Mouse (Mus musculus): ENCODE measurements around the gene Pla1a. TPM values are rescaled to one million over a fixed set of nuclear protein-coding genes. Genes with fewer than 3 reads are reported as not detected.

Pla1a gene
- polyA plus RNA-seq, 1 experiment = not detected

GRCm38 (mm10) chr16:38363256-38363595 is 69.7 kb downstream of the Pla1a start:
- no peak for TF ChIP-seq FLI1 (IDR thresholded peaks at IDR 0.05; ENCODE audit: low read length)
- no peak for TF ChIP-seq GATA1 (IDR thresholded peaks at IDR 0.05; ENCODE audit: borderline replicate concordance, low read length)
- no peaks in the 10 kb centered on the region for H3K27me3 ChIP-seq (replicated peaks)
- H3K9me3 ChIP-seq = no peaks in the 10 kb centered on the region
- peaks cover 73% of the 10 kb centered on the region for H3K4me1 ChIP-seq
- peaks cover 50% of the 10 kb centered on the region for H3K36me3 ChIP-seq (replicated peaks; ENCODE audit: low read length)
- no peak overlapping the region for H3K4me3 ChIP-seq (replicated peaks)

DNA sequence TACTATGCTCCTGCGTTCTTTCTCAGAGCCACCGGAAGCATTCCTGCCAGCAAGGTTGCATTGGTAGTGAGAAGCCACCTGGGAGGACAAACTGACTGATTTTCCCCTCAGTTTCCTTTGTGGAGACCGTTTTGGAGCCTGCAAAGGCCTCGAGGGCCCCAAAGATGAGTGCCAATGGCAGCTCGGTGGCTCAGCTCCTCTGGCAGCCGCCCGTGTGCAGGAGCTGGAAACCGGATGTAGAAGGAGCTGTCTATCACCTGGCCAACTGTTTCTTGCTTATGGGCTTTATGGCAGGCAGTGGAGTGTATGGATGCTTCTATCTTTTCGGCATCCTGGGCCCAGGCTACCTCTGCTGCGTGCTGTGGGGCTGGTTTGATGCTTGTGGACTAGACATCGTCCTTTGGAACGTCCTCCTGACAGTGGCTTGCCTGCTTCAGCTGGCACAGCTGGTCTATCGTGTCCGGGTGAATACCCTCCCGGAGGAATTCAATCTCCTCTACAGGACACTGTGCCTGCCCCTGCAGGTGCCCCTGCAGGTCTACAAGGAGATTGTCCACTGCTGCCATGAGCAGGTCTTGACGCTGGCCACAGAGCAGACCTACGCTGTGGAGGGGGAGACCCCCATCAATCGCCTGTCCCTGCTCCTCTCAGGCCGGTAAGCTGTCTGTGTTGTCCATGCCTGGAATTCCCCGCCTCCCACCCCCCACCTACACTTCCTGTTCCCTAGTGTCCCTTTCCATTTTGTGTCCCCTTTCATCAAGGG is 70.3 kb downstream of the Pla1a start:
- H3K4me1 ChIP-seq = peaks cover 78% of the 10 kb centered on the region
- H3K9me3 ChIP-seq = no peaks in the 10 kb centered on the region
- peak overlapping the region; percentile 48 for H3K4me3 ChIP-seq (replicated peaks)
- no peak for TF ChIP-seq GATA1 (IDR thresholded peaks at IDR 0.05; ENCODE audit: borderline replicate concordance, low read length)
- no peak for TF ChIP-seq FLI1 (IDR thresholded peaks at IDR 0.05; ENCODE audit: low read length)
- H3K36me3 ChIP-seq (replicated peaks; ENCODE audit: low read length) = peaks cover 56% of the 10 kb centered on the region
- no peaks in the 10 kb centered on the region for H3K27me3 ChIP-seq (replicated peaks)

DNA sequence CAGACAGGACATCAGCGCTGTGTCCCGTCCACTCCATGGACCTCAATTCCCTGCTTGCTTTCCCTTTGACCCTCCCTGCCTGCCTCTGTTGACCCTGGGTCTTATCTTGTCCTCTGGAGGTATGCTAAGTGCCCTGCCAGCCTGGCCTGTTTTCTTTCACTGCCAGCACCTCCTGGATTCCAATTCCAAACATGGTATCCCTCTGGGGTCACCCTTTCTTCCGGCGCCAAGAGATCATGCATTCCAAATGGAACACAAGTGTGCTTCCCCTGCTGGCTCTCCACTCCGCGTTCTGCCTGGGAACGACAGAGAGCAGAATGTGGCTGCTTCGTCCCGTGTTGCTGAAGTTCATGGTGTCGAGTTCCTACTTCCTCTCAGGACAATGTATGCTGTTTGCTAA is 71.0 kb downstream of the Pla1a start, which contains the start of gene Popdc2:
Gene Popdc2 (plus strand): TSS at position 277 of the 400 bp plus-strand sequence.
- TF ChIP-seq FLI1 (IDR thresholded peaks at IDR 0.05; ENCODE audit: low read length) = no peak
- TF ChIP-seq GATA1 (IDR thresholded peaks at IDR 0.05; ENCODE audit: borderline replicate concordance, low read length) = no peak
- H3K27me3 ChIP-seq (replicated peaks) = no peaks in the 10 kb centered on the region
- no peaks in the 10 kb centered on the region for H3K9me3 ChIP-seq
- H3K36me3 ChIP-seq (replicated peaks; ENCODE audit: low read length) = peaks cover 63% of the 10 kb centered on the region
- H3K4me1 ChIP-seq = peaks cover 80% of the 10 kb centered on the region
- peak within 1 kb of the TSS; percentile 48 for H3K4me3 ChIP-seq (replicated peaks)

- peaks cover 85% of the 10 kb centered on the region for H3K4me1 ChIP-seq
- no peaks in the 10 kb centered on the region for H3K9me3 ChIP-seq
- H3K36me3 ChIP-seq (replicated peaks; ENCODE audit: low read length) = peaks cover 69% of the 10 kb centered on the region
- no peak for TF ChIP-seq FLI1 (IDR thresholded peaks at IDR 0.05; ENCODE audit: low read length)
- TF ChIP-seq GATA1 (IDR thresholded peaks at IDR 0.05; ENCODE audit: borderline replicate concordance, low read length) = no peak
- H3K27me3 ChIP-seq (replicated peaks) = no peaks in the 10 kb centered on the region
- no peak overlapping the region for H3K4me3 ChIP-seq (replicated peaks)
Observed at GRCm38 (mm10) chr16:38360317-38360716, 72.6 kb downstream of the Pla1a start.

DNA sequence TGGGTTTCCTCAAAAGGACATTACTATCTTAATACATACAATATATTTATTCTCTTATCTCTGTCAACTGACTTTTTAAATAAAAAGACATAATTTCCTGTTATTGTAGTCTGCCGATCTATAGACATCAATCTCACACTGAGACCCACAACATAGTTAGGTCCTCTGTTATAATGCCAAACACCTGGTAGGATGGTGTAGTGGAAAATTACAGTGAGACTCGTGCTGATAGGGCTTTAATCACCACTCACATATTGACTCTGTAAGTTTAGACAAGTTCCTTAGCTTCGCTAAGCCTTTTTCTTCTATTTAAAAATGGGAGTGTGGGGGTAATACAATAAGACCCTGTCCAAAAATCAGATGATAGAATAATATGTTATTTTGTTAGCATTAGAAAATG is 73.1 kb downstream of the Pla1a start:
- TF ChIP-seq FLI1 (IDR thresholded peaks at IDR 0.05; ENCODE audit: low read length) (no peak), GATA1 (IDR thresholded peaks at IDR 0.05; ENCODE audit: borderline replicate concordance, low read length) (no peak)
- peaks cover 85% of the 10 kb centered on the region for H3K4me1 ChIP-seq
- H3K9me3 ChIP-seq = no peaks in the 10 kb centered on the region
- no peaks in the 10 kb centered on the region for H3K27me3 ChIP-seq (replicated peaks)
- no peak overlapping the region for H3K4me3 ChIP-seq (replicated peaks)
- H3K36me3 ChIP-seq (replicated peaks; ENCODE audit: low read length) = peaks cover 67% of the 10 kb centered on the region

GRCm38 (mm10) chr16:38359241-38359640 is 73.7 kb downstream of the Pla1a start:
- peaks cover 85% of the 10 kb centered on the region for H3K4me1 ChIP-seq
- H3K9me3 ChIP-seq = no peaks in the 10 kb centered on the region
- peaks cover 64% of the 10 kb centered on the region for H3K36me3 ChIP-seq (replicated peaks; ENCODE audit: low read length)
- H3K27me3 ChIP-seq (replicated peaks) = no peaks in the 10 kb centered on the region
- TF ChIP-seq FLI1 (IDR thresholded peaks at IDR 0.05; ENCODE audit: low read length) (no peak), GATA1 (IDR thresholded peaks at IDR 0.05; ENCODE audit: borderline replicate concordance, low read length) (no peak)
- no peak overlapping the region for H3K4me3 ChIP-seq (replicated peaks)

- no peak overlapping the region for H3K4me3 ChIP-seq (replicated peaks)
- H3K36me3 ChIP-seq (replicated peaks; ENCODE audit: low read length) = peaks cover 60% of the 10 kb centered on the region
- TF ChIP-seq GATA1 (IDR thresholded peaks at IDR 0.05; ENCODE audit: borderline replicate concordance, low read length) = no peak
- no peak for TF ChIP-seq FLI1 (IDR thresholded peaks at IDR 0.05; ENCODE audit: low read length)
- H3K27me3 ChIP-seq (replicated peaks) = no peaks in the 10 kb centered on the region
- peaks cover 84% of the 10 kb centered on the region for H3K4me1 ChIP-seq
- H3K9me3 ChIP-seq = no peaks in the 10 kb centered on the region
Observed at GRCm38 (mm10) chr16:38358256-38358812, 74.6 kb downstream of the Pla1a start.

GRCm38 (mm10) chr16:38354185-38354913 is 78.6 kb downstream of the Pla1a start:
- H3K36me3 ChIP-seq (replicated peaks; ENCODE audit: low read length) = peaks cover 87% of the 10 kb centered on the region
- H3K4me1 ChIP-seq = peaks cover 80% of the 10 kb centered on the region
- TF ChIP-seq FLI1 (IDR thresholded peaks at IDR 0.05; ENCODE audit: low read length) (no peak), GATA1 (IDR thresholded peaks at IDR 0.05; ENCODE audit: borderline replicate concordance, low read length) (no peak)
- no peaks in the 10 kb centered on the region for H3K9me3 ChIP-seq
- no peaks in the 10 kb centered on the region for H3K27me3 ChIP-seq (replicated peaks)
- peak overlapping the region; percentile 46 for H3K4me3 ChIP-seq (replicated peaks)

DNA sequence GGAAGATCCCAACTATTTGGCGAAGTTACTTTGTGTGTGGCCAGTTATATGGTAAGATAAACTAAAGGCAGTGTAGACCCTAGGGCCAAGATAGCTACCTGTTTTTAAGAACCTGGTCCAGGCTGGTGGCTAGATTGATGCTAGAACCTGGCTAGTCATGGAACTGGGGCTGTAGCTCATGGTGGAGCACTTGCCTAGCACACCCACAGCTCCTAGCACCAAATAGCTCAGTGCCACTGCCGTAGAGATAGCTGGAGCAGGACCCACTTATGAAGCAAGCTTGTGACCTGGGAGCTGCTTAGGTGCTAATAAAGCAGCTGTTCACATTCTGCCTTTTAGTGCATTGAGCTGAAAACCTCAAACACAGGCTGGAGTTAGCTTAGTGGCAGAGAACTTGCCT is 79.3 kb downstream of the Pla1a start:
- Histone ChIP-seq H3K4me1 (peaks cover 82% of the 10 kb centered on the region), H3K27me3 (replicated peaks) (no peaks in the 10 kb centered on the region), H3K36me3 (replicated peaks; ENCODE audit: low read length) (peaks cover 87% of the 10 kb centered on the region), H3K9me3 (no peaks in the 10 kb centered on the region), H3K4me3 (replicated peaks) (peak overlapping the region; percentile 67)
- no peak for TF ChIP-seq FLI1 (IDR thresholded peaks at IDR 0.05; ENCODE audit: low read length)
- TF ChIP-seq GATA1 (IDR thresholded peaks at IDR 0.05; ENCODE audit: borderline replicate concordance, low read length) = no peak

- peaks cover 86% of the 10 kb centered on the region for H3K36me3 ChIP-seq (replicated peaks; ENCODE audit: low read length)
- no peak overlapping the region for H3K4me3 ChIP-seq (replicated peaks)
- TF ChIP-seq GATA1 (IDR thresholded peaks at IDR 0.05; ENCODE audit: borderline replicate concordance, low read length) (no peak), FLI1 (IDR thresholded peaks at IDR 0.05; ENCODE audit: low read length) (no peak)
- H3K9me3 ChIP-seq = no peaks in the 10 kb centered on the region
- peaks cover 82% of the 10 kb centered on the region for H3K4me1 ChIP-seq
- H3K27me3 ChIP-seq (replicated peaks) = no peaks in the 10 kb centered on the region
Observed at GRCm38 (mm10) chr16:38352851-38353250, 80.1 kb downstream of the Pla1a start.
